Mouse (Mus musculus) WW6 (cell line): ENCODE measurements around the gene Rgma.

Experiments used
- DNase-seq: peaks from one replicate; pipeline ENCODE4 v3.0.0-alpha.2; 2013; ENCODE audit warnings: low read depth, low spot score

Rgma gene

GRCm38 (mm10) chr7:73400051-73400916 lies 25.0 kb downstream of the Rgma start:
- DNase-seq: peak; percentile 76

- DNase-seq: no peak
Observed at GRCm38 (mm10) chr7:73402106-73402505, 26.8 kb downstream of the Rgma start.

- DNase-seq: no peak
Observed at GRCm38 (mm10) chr7:73402671-73403070, 27.4 kb downstream of the Rgma start.

GRCm38 (mm10) chr7:73403538-73403937 lies 28.2 kb downstream of the Rgma start:
- no peak for DNase-seq

GRCm38 (mm10) chr7:73405550-73405949 lies 30.2 kb downstream of the Rgma start:
- no peak for DNase-seq

GRCm38 (mm10) chr7:73411523-73411922 lies 36.2 kb downstream of the Rgma start:
- DNase-seq: no peak

GRCm38 (mm10) chr7:73411986-73412385 lies 36.7 kb downstream of the Rgma start:
- DNase-seq: no peak

GRCm38 (mm10) chr7:73412419-73412818 lies 37.1 kb downstream of the Rgma start:
- no peak for DNase-seq

- DNase-seq: no peak
Observed at GRCm38 (mm10) chr7:73414192-73414591, 38.9 kb downstream of the Rgma start.

GRCm38 (mm10) chr7:73419375-73419774 lies 44.1 kb downstream of the Rgma start:
- no peak for DNase-seq

- no peak for DNase-seq
Observed at GRCm38 (mm10) chr7:73420827-73421226, 45.5 kb downstream of the Rgma start.

GRCm38 (mm10) chr7:73421278-73422015 lies 46.1 kb downstream of the Rgma start:
- DNase-seq: no peak

- no peak for DNase-seq
Observed at GRCm38 (mm10) chr7:73422223-73423113, 47.2 kb downstream of the Rgma start.

- no peak for DNase-seq
Observed at GRCm38 (mm10) chr7:73423236-73423635, 47.9 kb downstream of the Rgma start.

- no peak for DNase-seq
Observed at GRCm38 (mm10) chr7:73424243-73424642, 48.9 kb downstream of the Rgma start.

GRCm38 (mm10) chr7:73424705-73425104 lies 49.4 kb downstream of the Rgma start:
- no peak for DNase-seq

- DNase-seq: no peak
Observed at GRCm38 (mm10) chr7:73425451-73425850, 50.1 kb downstream of the Rgma start.

GRCm38 (mm10) chr7:73426235-73426634 lies 50.9 kb downstream of the Rgma start:
- DNase-seq: no peak

GRCm38 (mm10) chr7:73426752-73427386 lies 51.6 kb downstream of the Rgma start:
- no peak for DNase-seq

GRCm38 (mm10) chr7:73427794-73428193 lies 52.5 kb downstream of the Rgma start:
- no peak for DNase-seq

GRCm38 (mm10) chr7:73428525-73428924 lies 53.2 kb downstream of the Rgma start:
- DNase-seq: no peak
